Mouse (Mus musculus): Measurements from ENCODE around the gene Pfkfb4. TPM values are rescaled to one million over a fixed set of nuclear protein-coding genes. Genes with fewer than 3 reads are reported as not detected.

Pfkfb4 gene
- total RNA-seq, 2 experiments from 2014 or later, result 10.0 to 10.9 TPM

DNA sequence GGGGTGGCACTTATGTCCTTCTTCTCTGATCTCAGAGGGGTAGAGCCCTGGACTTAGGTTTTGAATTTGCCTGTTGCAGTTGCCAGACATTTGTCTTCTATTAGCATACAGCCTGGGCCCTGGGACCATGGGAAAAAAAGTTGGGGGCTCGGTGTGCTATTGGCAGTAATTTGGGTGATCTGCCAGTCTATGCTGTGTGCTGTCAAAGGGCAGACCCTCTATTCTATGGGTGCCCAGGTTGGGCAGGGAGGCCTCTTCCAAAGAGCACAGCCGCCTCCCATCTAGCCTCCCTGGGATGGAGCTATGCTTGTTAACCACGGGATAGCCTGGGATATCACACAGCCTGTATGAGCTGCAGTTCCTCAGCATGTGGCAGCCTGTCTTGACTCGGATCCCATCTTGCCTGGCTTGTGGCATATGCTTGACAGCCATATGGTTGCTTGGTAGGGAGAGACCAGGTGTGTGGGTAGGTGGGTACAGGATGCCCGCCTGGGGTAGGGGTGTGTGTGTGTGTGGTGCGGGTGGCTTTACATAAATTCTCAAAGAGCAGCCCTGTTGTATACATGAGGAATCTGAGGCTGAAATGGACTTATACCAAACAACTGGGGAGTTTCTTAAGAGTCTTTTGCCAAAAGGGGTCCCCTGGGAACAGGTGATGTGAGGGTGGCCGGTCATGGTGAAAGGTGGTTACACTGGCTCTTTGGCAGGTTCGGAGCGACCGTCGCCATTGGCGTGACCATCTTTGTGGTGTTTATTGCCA is 63.9 kb downstream of the Pfkfb4 start:
- no peak for DNase-seq (ENCODE audit: extremely low spot score in 1 of 2, low spot score in 1 of 2)

GRCm38 (mm10) chr9:109056081-109056690 is 64.6 kb downstream of the Pfkfb4 start:
- DNase-seq (ENCODE audit: extremely low spot score in 1 of 2, low spot score in 1 of 2), result no peak

- no peak for DNase-seq (ENCODE audit: extremely low spot score in 1 of 2, low spot score in 1 of 2)
Measured at GRCm38 (mm10) chr9:109056916-109057315, 65.3 kb downstream of the Pfkfb4 start.

DNA sequence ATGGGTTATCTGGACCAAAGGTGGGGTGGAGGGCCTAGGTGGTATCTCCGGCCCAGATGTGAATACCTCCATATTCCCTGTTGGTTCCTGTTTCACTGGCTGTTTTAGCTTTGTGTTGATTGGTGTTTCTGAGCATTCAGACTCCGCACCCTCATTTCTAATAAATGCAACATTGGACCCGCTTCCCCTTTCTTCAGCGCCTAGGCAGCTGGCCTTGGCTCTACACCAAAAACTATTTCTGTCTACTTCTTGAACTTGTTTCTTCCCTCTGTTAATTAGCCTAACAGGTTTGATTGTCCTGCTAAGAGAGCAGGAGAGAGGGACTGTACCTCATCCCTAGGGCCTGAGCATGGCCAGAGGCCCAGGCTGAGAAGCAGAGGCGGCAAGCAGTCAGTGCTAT is 66.0 kb downstream of the Pfkfb4 start:
- DNase-seq (ENCODE audit: extremely low spot score in 1 of 2, low spot score in 1 of 2), result no peak

DNA sequence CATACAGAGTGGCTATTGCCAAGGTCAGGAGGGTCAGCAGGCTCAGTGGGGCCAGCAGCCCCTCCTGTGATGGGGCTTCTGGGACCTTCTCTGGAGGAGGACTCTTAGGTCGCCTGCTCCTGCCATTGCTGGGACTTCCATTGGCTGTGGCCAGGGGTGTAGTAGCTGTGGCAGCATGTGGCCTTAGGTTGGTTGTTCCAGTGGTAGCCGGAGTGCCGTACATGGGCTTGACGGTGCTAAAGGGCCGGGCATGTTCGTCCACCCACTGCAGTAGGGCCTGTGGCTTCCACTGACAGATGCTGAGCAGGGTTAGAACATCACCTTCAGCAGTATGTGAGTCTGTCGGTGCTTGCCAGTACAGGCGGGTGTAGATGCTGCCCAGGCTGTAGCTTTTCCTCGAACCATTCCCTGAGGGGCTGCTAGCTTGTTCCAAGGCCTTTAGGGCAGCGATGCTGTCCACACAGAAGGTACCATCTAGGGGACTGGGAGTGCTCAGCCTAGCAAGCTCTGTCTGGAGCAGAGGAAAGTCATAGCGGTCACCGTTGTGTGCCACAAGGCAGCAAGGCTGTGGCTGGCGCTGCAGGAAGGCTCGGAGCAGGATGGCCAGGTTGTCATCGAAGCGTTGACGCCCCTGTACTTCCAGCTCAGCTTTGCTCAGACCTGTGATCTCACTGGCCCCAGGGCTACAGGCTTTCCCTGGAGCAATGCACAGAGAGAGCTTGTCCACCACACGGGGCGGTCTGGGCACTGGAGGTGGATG is 66.6 kb downstream of the Pfkfb4 start:
- DNase-seq (ENCODE audit: extremely low spot score in 1 of 2, low spot score in 1 of 2), result no peak

- DNase-seq (ENCODE audit: extremely low spot score in 1 of 2, low spot score in 1 of 2), result peak; percentile 81 to 93
Measured at GRCm38 (mm10) chr9:109059136-109059903, 67.7 kb downstream of the Pfkfb4 start, which contains the start of gene Trex1. Gene Trex1 (minus strand): TSS chr9:109059734.

GRCm38 (mm10) chr9:109060184-109060897 is 68.8 kb downstream of the Pfkfb4 start:
- no peak for DNase-seq (ENCODE audit: extremely low spot score in 1 of 2, low spot score in 1 of 2)

- no peak for DNase-seq (ENCODE audit: extremely low spot score in 1 of 2, low spot score in 1 of 2)
Measured at GRCm38 (mm10) chr9:109060898-109061295, 69.3 kb downstream of the Pfkfb4 start.

- no peak for DNase-seq (ENCODE audit: extremely low spot score in 1 of 2, low spot score in 1 of 2)
Measured at GRCm38 (mm10) chr9:109068095-109068735, 76.6 kb downstream of the Pfkfb4 start.

DNA sequence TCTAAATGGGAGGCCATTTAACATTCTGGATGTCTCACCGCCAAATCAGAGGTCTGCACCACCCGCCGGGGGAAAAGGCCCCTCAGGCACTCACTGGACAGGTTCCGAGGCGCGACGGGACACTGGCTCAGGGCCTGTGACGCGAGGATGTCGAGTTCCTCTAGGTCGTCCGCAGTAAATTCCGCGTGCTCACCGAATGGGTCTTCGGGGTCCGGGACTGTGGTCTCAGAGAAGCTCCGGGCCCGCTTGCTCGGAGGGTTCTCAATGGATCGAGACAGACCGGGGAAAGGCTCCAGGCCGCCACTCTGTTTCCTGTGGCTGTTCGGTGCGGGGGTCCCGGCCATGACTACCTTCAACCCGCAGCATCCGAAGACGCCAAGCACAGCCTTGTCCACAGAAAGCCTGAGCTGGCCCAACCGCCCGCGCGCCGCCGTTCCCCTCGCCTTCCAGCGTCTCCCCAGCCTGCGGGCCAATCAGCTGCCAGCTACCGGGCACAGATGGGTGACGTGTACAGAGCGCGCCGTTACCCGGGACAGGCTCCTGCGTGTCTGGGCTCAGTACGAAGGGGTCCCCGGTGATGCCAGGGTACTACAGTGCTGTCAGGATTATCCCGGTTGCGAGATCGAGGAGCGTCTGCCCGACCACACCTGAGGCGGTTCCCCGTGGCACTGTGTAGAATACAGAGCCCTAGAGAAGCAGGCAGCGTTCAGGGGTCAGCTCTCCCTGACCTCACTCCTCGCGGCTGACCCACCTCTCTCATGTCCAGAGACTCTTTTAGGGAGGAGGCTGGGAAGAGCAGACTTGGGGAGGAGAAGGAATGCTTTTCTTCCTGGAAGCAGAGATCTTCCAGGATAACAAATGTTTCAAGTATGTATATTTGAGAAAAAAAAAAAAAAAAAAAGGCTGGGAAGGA is 82.3 kb downstream of the Pfkfb4 start, which contains the start of gene Atrip:
Gene Atrip (minus strand): TSS at position 464 of the 913 bp plus-strand sequence.
- peak; percentile 93 for DNase-seq (ENCODE audit: extremely low spot score in 1 of 2, low spot score in 1 of 2)

DNA sequence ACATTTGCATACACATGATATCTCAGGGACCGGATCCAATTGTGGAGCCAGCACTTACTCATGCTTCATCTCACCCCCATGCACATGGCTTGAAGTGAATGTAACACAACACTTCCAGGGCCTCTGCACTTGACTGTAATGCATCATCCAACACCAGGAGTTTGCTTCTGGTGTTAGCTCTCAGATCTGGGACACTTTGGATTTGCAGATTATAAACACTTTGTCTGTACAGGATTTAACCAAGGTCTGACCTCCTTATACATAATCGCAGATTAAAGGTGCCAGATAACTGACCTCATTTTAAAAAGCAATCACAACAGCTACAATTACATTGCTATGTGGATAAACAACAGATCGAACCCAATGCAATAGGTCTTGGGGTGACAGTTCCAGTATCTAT is 88.9 kb downstream of the Pfkfb4 start:
- DNase-seq (ENCODE audit: extremely low spot score in 1 of 2, low spot score in 1 of 2), result no peak

DNA sequence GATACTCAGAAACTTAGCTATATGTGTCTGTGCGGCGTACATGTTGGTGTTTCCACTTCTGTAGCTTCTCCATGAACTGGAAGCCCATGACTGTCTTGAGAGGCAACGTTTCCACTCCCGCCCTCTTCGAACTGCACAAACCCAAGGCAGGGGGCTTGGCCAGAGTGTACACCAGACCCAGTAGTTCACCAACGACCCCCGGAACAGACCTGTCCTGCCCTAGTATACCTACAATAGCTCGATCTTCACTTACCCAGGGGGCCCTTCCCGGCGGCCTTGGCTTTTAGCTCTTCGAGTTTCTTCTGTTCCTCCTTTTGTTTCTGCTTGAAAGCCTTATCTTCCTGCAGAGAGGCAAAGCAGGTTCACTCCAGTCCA is 90.2 kb downstream of the Pfkfb4 start:
- no peak for DNase-seq (ENCODE audit: extremely low spot score in 1 of 2, low spot score in 1 of 2)

Small RNA genes within 50 kb of the gene (microRNA-seq; reads per million reads assigned to microRNA genes)
- gene Mir711, result 0 reads per million in 2 experiments

Other genes starting within 250 kb of the Pfkfb4 start
- 100 to 1,000 TPM; 203 to 244 TPM for gene Ip6k2, start 208.0 kb upstream of the Pfkfb4 start, total RNA-seq (2021)
- 10 to 100 TPM; 64.9 to 68.1 TPM for gene Nckipsd, start 183.4 kb upstream of the Pfkfb4 start, total RNA-seq (2021)
- 10 to 100 TPM; 42.5 to 66.0 TPM for gene Celsr3, start 165.5 kb upstream of the Pfkfb4 start, total RNA-seq (2021)
- gene Slc26a6, start 138.5 kb upstream of the Pfkfb4 start, total RNA-seq (2021), result 10 to 100 TPM; 21.4 to 21.5 TPM
- gene Tmem89, start 77.2 kb upstream of the Pfkfb4 start, total RNA-seq (2021), result under 1 TPM in 1 of 2 experiments, not detected in 1; 0.85 TPM
- 100 to 1,000 TPM; 353 to 403 TPM for gene Uqcrc1, start 55.1 kb upstream of the Pfkfb4 start, total RNA-seq (2021)
- 1 to 10 TPM; 2.0 to 3.0 TPM for gene Col7a1, start 38.2 kb upstream of the Pfkfb4 start, total RNA-seq (2021)
- not detected for gene Ucn2, start 5.8 kb upstream of the Pfkfb4 start, total RNA-seq (2021)
- gene Shisa5, start 46.8 kb downstream of the Pfkfb4 start, total RNA-seq (2021), result 10 to 100 TPM; 49.3 to 52.1 TPM
- gene Trex1, start 68.0 kb downstream of the Pfkfb4 start, total RNA-seq (2021), result 10 to 100 TPM; 13.1 to 14.2 TPM
- 10 to 100 TPM; 21.7 to 25.7 TPM for gene Atrip, start 82.3 kb downstream of the Pfkfb4 start, total RNA-seq (2021)
- 1 to 10 TPM; 8.1 to 8.4 TPM for gene Ccdc51, start 90.7 kb downstream of the Pfkfb4 start, total RNA-seq (2021)
- gene Tma7, start 90.8 kb downstream of the Pfkfb4 start, total RNA-seq (2021), result 100 to 1,000 TPM; 311 to 321 TPM
- gene Plxnb1, start 103.6 kb downstream of the Pfkfb4 start, total RNA-seq (2021), result 10 to 100 TPM; 83.2 to 98.9 TPM
- gene Fbxw21, start 170.3 kb downstream of the Pfkfb4 start, total RNA-seq (2021), result not detected
- not detected for gene Fbxw13, start 204.2 kb downstream of the Pfkfb4 start, total RNA-seq (2021)
- not detected for gene Fbxw20, start 243.0 kb downstream of the Pfkfb4 start, total RNA-seq (2021)

All from layer of hippocampus, postnatal 25 days (tissue).